Mouse (Mus musculus) kidney, embryonic 15.5 days (tissue): ENCODE measurements at regions not wholly inside any gene's neighbourhood (a gene's known extent, or its start where the extent isn't known, plus 50 kb on each side); places are given as distances from the start of the nearest gene placed in this dataset.

Source experiments
- ATAC-seq: fragments of 200-750 bp; cut with Nextera tagmentation; replicated peaks from 2 replicates; pipeline ENCODE4 v1.8.0; 2017; ENCODE audit warnings: moderate TSS enrichment; ENCODE audit not compliant: low FRiP score
- H3K27ac ChIP-seq: fragments of 300-500 bp; sonication (generic); 2 replicates; pipeline ENCODE4 v1.5.1; 2015; ENCODE audit warnings: mild to moderate bottlenecking, inconsistent platforms
- H3K27me3 ChIP-seq: fragments of 300-500 bp; sonication (generic); 2 replicates; pipeline ENCODE4 v1.6.1; 2015; ENCODE audit warnings: inconsistent platforms
- H3K36me3 ChIP-seq: fragments of 300-500 bp; sonication (generic); 2 replicates; pipeline ENCODE4 v1.6.1; 2015; ENCODE audit warnings: inconsistent platforms
- H3K4me1 ChIP-seq: fragments of 300-500 bp; sonication (generic); 2 replicates; pipeline ENCODE4 v1.6.1; 2015; ENCODE audit warnings: inconsistent platforms
- H3K4me2 ChIP-seq: fragments of 300-500 bp; sonication (generic); 2 replicates; pipeline ENCODE4 v1.6.1; 2015; ENCODE audit warnings: moderate library complexity, mild to moderate bottlenecking, inconsistent platforms
- H3K4me3 ChIP-seq: fragments of 300-500 bp; sonication (generic); replicated peaks from 2 replicates; pipeline ENCODE4 v1.5.1; 2015; ENCODE audit warnings: mild to moderate bottlenecking, inconsistent platforms
- H3K9ac ChIP-seq: fragments of 300-500 bp; sonication (generic); 2 replicates; pipeline ENCODE4 v1.6.1; 2015; ENCODE audit warnings: mild to moderate bottlenecking, inconsistent platforms
- H3K9me3 ChIP-seq: fragments of 300-500 bp; sonication (generic); replicated peaks from 2 replicates; pipeline ENCODE4 v1.6.1; 2016; ENCODE audit warnings: inconsistent platforms
- WGBS: fragments of 180-500 bp; shearing (Covaris S2); methylation state at CpG from one replicate; pipeline ENCODE4 v1.1.7; 2015; ENCODE audit warnings: mixed read lengths; 5-methylcytosine and 5-hydroxymethylcytosine counted together

GRCm38 (mm10) chr2:66961808-66962519 is 177.2 kb upstream of the Scn7a start:
- Histone ChIP-seq H3K27ac (no peak overlapping the region), H3K4me1 (no peaks in the 10 kb centered on the region), H3K9me3 (no peaks in the 10 kb centered on the region), H3K4me3 (no peak overlapping the region), H3K27me3 (no peaks in the 10 kb centered on the region), H3K9ac (no peak overlapping the region), H3K4me2 (no peak overlapping the region), H3K36me3 (no peaks in the 10 kb centered on the region)
- 25% methylated on average over 8 of the region's 8 CpGs for WGBS
- ATAC-seq: peak; percentile 56; the same call in 1 of the 2 replicates

- Histone ChIP-seq H3K4me1 (no peaks in the 10 kb centered on the region), H3K9me3 (no peaks in the 10 kb centered on the region), H3K27ac (no peak overlapping the region), H3K9ac (no peak overlapping the region), H3K4me2 (no peak overlapping the region), H3K27me3 (no peaks in the 10 kb centered on the region), H3K36me3 (no peaks in the 10 kb centered on the region), H3K4me3 (no peak overlapping the region)
- ATAC-seq: no peak
- 77% methylated on average over 5 of the region's 5 CpGs for WGBS
Observed at GRCm38 (mm10) chr2:66941188-66941587, 156.5 kb upstream of the Scn7a start.

DNA sequence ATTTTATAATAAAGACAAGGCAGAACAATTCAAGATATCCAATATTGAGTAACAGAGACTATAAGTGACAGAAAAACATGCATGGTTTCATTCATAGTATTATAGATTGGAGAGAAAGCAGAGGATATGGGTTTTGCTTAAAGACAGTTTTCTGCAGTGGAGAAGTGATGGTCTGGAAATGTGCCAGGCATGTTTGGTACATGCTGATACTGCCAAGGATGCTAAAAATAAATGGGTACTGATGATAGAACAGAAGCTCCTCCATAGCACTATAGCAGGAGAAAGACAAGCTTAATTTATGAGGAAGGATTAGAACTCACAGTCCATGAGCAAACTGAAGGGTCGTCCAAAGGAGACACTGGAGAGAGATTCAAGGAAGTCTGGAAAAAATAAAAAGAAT is 113.3 kb upstream of the Scn7a start:
- H3K9me3 ChIP-seq: no peaks in the 10 kb centered on the region
- H3K27ac ChIP-seq: no peak overlapping the region
- H3K4me1 ChIP-seq: no peaks in the 10 kb centered on the region
- H3K4me2 ChIP-seq: no peak overlapping the region
- 57% methylated on average over 1 of the region's 1 CpGs for WGBS
- no peaks in the 10 kb centered on the region for H3K36me3 ChIP-seq
- H3K4me3 ChIP-seq: no peak overlapping the region
- no peaks in the 10 kb centered on the region for H3K27me3 ChIP-seq
- no peak overlapping the region for H3K9ac ChIP-seq
- no peak for ATAC-seq

DNA sequence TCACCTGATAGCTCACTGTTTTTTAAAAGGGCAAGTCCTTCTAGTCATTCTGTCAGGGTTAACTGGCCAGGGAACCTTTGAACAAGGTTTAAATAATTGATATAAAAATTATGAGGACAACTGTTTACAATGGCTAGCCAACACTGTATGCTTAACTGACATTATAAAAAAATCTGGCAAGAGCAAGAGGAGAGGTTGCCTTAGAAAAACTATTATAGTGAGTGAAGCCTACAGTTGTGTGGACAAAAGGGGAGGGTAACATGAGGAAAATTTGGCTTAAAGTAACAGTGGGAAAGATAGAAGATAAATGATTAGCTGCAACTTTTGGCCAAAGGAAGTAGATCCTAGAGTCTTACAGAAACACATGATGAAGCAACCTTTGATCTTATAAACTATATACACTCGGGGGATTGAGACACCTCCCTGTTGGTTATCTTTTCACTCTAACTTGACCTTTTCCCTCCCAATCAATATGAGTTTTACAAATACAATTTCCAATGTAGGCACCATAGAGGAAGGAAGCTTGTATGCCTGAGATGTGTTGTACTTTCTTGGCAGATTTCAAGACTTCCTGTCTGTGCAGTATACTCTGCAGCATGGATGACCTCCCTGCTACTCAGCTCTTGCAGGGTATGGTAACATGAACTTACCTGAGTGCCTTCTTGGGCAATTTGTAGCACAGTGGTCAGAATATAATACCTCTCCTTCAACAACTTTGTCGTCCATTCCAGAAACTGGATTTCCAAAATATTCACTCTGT is 82.9 kb upstream of the Scn7a start:
- Histone ChIP-seq H3K4me2 (no peak overlapping the region), H3K4me1 (no peaks in the 10 kb centered on the region), H3K27me3 (no peaks in the 10 kb centered on the region), H3K9ac (no peak overlapping the region), H3K9me3 (no peaks in the 10 kb centered on the region), H3K27ac (no peak overlapping the region), H3K36me3 (no peaks in the 10 kb centered on the region), H3K4me3 (no peak overlapping the region)
- WGBS: 57% methylated on average over 2 of the region's 2 CpGs
- no peak for ATAC-seq
